Mouse (Mus musculus): Measurements from ENCODE around the gene Catsperg2. TPM values are rescaled to one million over a fixed set of nuclear protein-coding genes. Genes with fewer than 3 reads are reported as not detected.

Gene Catsperg2
- polyA plus RNA-seq, 1 experiment from 2014 or later = not detected

DNA sequence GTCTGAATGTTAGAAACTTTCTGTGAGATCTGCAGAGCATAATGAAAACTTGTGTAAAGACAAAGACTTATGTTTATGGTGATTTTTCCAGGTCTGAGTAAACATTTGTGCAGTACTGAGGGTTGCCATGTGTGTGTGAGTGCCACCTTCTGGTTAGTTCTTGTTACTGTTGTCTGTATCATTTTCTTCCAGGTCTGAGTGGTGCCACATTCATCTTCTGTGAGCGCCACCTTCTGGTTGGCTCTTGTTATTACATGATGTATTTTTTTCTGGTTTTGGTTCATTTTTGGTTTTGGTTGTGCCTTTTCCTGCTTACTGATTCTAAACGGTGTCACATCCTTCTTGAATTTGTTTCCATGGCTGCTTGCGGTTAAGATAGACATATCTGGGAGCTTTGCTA lies 45.0 kb downstream of the Catsperg2 start:
- WGBS = 76% methylated on average over 3 of the region's 3 CpGs
- peak; percentile 46; the same call in 1 of the 2 replicates for TF ChIP-seq CTCF (IDR thresholded peaks at IDR 0.05; ENCODE audit: low read depth)

More for the DNA sequence above, 45.0 kb downstream of the Catsperg2 start:
- Histone ChIP-seq H3K9ac (ENCODE audit: low read depth, low read length) (no peak overlapping the region), H3K36me3 (ENCODE audit: insufficient read depth, low read length) (no peaks in the 10 kb centered on the region), H3K9me3 (replicated peaks; ENCODE audit: low read length) (peaks cover 4% of the 10 kb centered on the region), H3K27ac (no peak overlapping the region), H3K4me3 (replicated peaks; ENCODE audit: low read depth, low read length) (no peak overlapping the region), H3K4me1 (replicated peaks; ENCODE audit: insufficient read depth, low read length) (no peaks in the 10 kb centered on the region), H3K27me3 (ENCODE audit: insufficient read depth, low read length) (no peaks in the 10 kb centered on the region), H3K4me2 (ENCODE audit: low read length) (no peak overlapping the region)
- DNase-seq (ENCODE audit: low spot score) (peak; percentile 13), ATAC-seq (replicated peaks; ENCODE audit: low FRiP score, low read depth) (no peak)

MicroRNAs within 50 kb of the gene (microRNA counts, 519-probe panel; counts per million panel counts)
- 330 counts per million, percentile 68 among the panel's probes with 10 or more counts for microRNA mmu-miR-1964

Small RNA genes within 50 kb of the gene (microRNA-seq; reads per million reads assigned to microRNA genes)
- 3.2 reads per million, percentile 8 among the genes with 10 or more reads in this experiment for gene Mir1964

Other genes with a start within 250 kb of the Catsperg2 start
- 8.3 and 10.2 TPM in 2 replicates for gene Sipa1l3, start 208.4 kb downstream of the Catsperg2 start, polyA plus RNA-seq (2015; fragmentation: Nextera tagmentation; extraction: Ambion mirVana)
- gene Zfp84, start 41.5 kb upstream of the Catsperg2 start, polyA plus RNA-seq (2015; fragmentation: Nextera tagmentation; extraction: Ambion mirVana) = 10.5 and 10.6 TPM in 2 replicates
- gene Zfp30, start 57.0 kb upstream of the Catsperg2 start, polyA plus RNA-seq (2015; fragmentation: Nextera tagmentation; extraction: Ambion mirVana) = 7.5 and 7.7 TPM in 2 replicates
- gene Zfp790, start 89.1 kb upstream of the Catsperg2 start, polyA plus RNA-seq (2015; fragmentation: Nextera tagmentation; extraction: Ambion mirVana) = 9.1 and 9.8 TPM in 2 replicates
- 4.6 TPM in 2 replicates for gene Zfp940, start 126.6 kb upstream of the Catsperg2 start, polyA plus RNA-seq (2015; fragmentation: Nextera tagmentation; extraction: Ambion mirVana)
- gene Zfp420, start 132.9 kb upstream of the Catsperg2 start, polyA plus RNA-seq (2015; fragmentation: Nextera tagmentation; extraction: Ambion mirVana) = 5.5 and 5.6 TPM in 2 replicates
- 7.7 and 7.8 TPM in 2 replicates for gene Zfp27, start 179.5 kb upstream of the Catsperg2 start, polyA plus RNA-seq (2015; fragmentation: Nextera tagmentation; extraction: Ambion mirVana)
- 3.9 and 4.7 TPM in 2 replicates for gene Zfp383, start 181.2 kb upstream of the Catsperg2 start, polyA plus RNA-seq (2015; fragmentation: Nextera tagmentation; extraction: Ambion mirVana)
- gene Zfp74, start 227.1 kb upstream of the Catsperg2 start, polyA plus RNA-seq (2015; fragmentation: Nextera tagmentation; extraction: Ambion mirVana) = 5.6 and 6.7 TPM in 2 replicates

Measured in kidney, postnatal 0 days (tissue).